Mouse (Mus musculus): ENCODE data around the gene Bspry. TPM values are rescaled to one million over a fixed set of nuclear protein-coding genes. Genes with fewer than 3 reads are reported as not detected.

Gene Bspry
- polyA plus RNA-seq, 1 experiment from 2014 or later, result 43.8 TPM

DNA sequence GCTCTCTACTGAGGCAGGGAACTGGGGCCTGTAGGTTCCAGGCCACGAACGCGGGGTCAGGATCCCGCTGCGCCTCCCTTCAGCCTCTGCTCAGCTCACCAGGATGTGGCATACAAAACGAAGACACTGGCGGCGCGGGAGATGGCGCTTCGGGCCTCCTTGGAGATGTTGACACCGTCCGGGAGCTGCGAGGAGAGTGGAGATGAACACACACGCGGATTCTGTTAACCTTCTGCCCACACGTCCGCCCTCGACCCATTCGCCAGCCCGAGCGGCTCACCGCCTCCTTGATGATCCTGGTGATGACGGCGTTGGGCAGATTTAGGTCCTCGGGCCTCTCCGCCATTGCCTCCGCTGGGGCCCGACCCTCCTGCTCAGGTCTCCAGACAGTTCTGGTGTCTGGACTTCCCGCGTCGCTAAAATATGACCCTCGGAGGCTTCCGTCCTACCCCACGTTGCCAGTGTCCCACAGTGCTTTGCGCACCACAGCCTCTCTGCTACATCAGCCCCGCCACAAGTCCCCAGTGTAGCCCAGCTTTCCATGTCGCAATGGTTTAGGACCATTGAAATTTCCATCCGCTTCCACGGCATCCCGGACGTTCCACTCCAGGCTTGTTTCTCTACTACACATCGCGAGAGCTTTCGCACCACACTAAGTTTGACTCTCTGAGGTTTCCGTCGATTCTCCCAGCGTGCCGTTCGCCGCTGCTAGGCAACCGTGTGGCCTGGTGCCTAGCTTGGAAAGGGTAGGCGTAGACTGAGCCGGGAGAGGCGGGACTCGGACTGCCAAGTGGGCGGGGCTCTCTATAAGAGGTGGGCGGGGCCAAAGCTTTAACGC lies 45.0 kb downstream of the Bspry start, which contains the start of the genes Pole3 and 4933430I17Rik:
TSS of gene Pole3 (minus strand) at position 418 of the 838 bp plus-strand sequence.
TSS of gene 4933430I17Rik (plus strand) at position 719 of the 838 bp plus-strand sequence.
- Histone ChIP-seq H3K27me3 (replicated peaks; ENCODE audit: control insufficient read depth, insufficient read depth, low read length) (no peaks in the 10 kb centered on the region), H3K9me3 (ENCODE audit: control insufficient read depth, low read length) (no peaks in the 10 kb centered on the region), H3K4me3 (ENCODE audit: low read depth, low read length) (peak within 1 kb of the TSS; percentile 66), H3K4me1 (replicated peaks; ENCODE audit: control insufficient read depth, insufficient read depth, low read length) (peaks cover 8% of the 10 kb centered on the region), H3K9ac (ENCODE audit: low read length) (peak within 1 kb of the TSS; percentile 91), H3K36me3 (ENCODE audit: control insufficient read depth, insufficient read depth, low read length) (peaks cover 17% of the 10 kb centered on the region), H3K4me2 (ENCODE audit: low read length) (peak within 1 kb of the TSS; percentile 90), H3K27ac (ENCODE audit: low read depth) (peak within 1 kb of the TSS; percentile 85)
- ATAC-seq (replicated peaks; ENCODE audit: low FRiP score, low TSS enrichment, low read depth), result peak; percentile 99
- 0% methylated on average over 59 of the region's 59 CpGs for WGBS
- DNase-seq (ENCODE audit: low spot score), result peak; percentile 99

GRCm38 (mm10) chr4:62525489-62525811 lies 45.6 kb downstream of the Bspry start:
- Histone ChIP-seq H3K9ac (ENCODE audit: low read length) (peak overlapping the region; percentile 91), H3K4me2 (ENCODE audit: low read length) (peak overlapping the region; percentile 90), H3K27ac (ENCODE audit: low read depth) (no peak overlapping the region; the same call in 1 of the 2 replicates), H3K27me3 (replicated peaks; ENCODE audit: control insufficient read depth, insufficient read depth, low read length) (no peaks in the 10 kb centered on the region), H3K4me1 (replicated peaks; ENCODE audit: control insufficient read depth, insufficient read depth, low read length) (peaks cover 8% of the 10 kb centered on the region; the same call in 1 of the 2 replicates), H3K4me3 (ENCODE audit: low read depth, low read length) (peak overlapping the region; percentile 66), H3K9me3 (ENCODE audit: control insufficient read depth, low read length) (no peaks in the 10 kb centered on the region), H3K36me3 (ENCODE audit: control insufficient read depth, insufficient read depth, low read length) (peaks cover 17% of the 10 kb centered on the region)
- under 1% methylated on average over 10 of the region's 10 CpGs for WGBS
- ATAC-seq (replicated peaks; ENCODE audit: low FRiP score, low TSS enrichment, low read depth) (no peak), DNase-seq (ENCODE audit: low spot score) (no peak)

GRCm38 (mm10) chr4:62526256-62526655 lies 46.4 kb downstream of the Bspry start:
- 46% methylated on average over 2 of the region's 2 CpGs for WGBS
- H3K4me2 ChIP-seq (ENCODE audit: low read length), result no peak overlapping the region
- H3K4me1 ChIP-seq (replicated peaks; ENCODE audit: control insufficient read depth, insufficient read depth, low read length), result peaks cover 12% of the 10 kb centered on the region; the same call in 1 of the 2 replicates
- DNase-seq (ENCODE audit: low spot score) (no peak), ATAC-seq (replicated peaks; ENCODE audit: low FRiP score, low TSS enrichment, low read depth) (no peak)
- H3K36me3 ChIP-seq (ENCODE audit: control insufficient read depth, insufficient read depth, low read length), result peaks cover 17% of the 10 kb centered on the region
- H3K9ac ChIP-seq (ENCODE audit: low read length), result no peak overlapping the region
- H3K27ac ChIP-seq (ENCODE audit: low read depth), result no peak overlapping the region
- no peak overlapping the region for H3K4me3 ChIP-seq (ENCODE audit: low read depth, low read length)
- H3K27me3 ChIP-seq (replicated peaks; ENCODE audit: control insufficient read depth, insufficient read depth, low read length), result no peaks in the 10 kb centered on the region
- no peaks in the 10 kb centered on the region for H3K9me3 ChIP-seq (ENCODE audit: control insufficient read depth, low read length)

- H3K4me3 ChIP-seq (ENCODE audit: low read depth, low read length), result no peak overlapping the region
- peaks cover 13% of the 10 kb centered on the region for H3K36me3 ChIP-seq (ENCODE audit: control insufficient read depth, insufficient read depth, low read length)
- 79% methylated on average over 4 of the region's 4 CpGs for WGBS
- H3K27me3 ChIP-seq (replicated peaks; ENCODE audit: control insufficient read depth, insufficient read depth, low read length), result no peaks in the 10 kb centered on the region
- no peak overlapping the region for H3K9ac ChIP-seq (ENCODE audit: low read length)
- H3K27ac ChIP-seq (ENCODE audit: low read depth), result no peak overlapping the region
- DNase-seq (ENCODE audit: low spot score) (no peak), ATAC-seq (replicated peaks; ENCODE audit: low FRiP score, low TSS enrichment, low read depth) (no peak)
- H3K9me3 ChIP-seq (ENCODE audit: control insufficient read depth, low read length), result no peaks in the 10 kb centered on the region
- peaks cover 12% of the 10 kb centered on the region; the same call in 1 of the 2 replicates for H3K4me1 ChIP-seq (replicated peaks; ENCODE audit: control insufficient read depth, insufficient read depth, low read length)
- H3K4me2 ChIP-seq (ENCODE audit: low read length), result no peak overlapping the region
These were observed 47.8 kb downstream of the Bspry start for GRCm38 (mm10) chr4:62527655-62528054.

DNA sequence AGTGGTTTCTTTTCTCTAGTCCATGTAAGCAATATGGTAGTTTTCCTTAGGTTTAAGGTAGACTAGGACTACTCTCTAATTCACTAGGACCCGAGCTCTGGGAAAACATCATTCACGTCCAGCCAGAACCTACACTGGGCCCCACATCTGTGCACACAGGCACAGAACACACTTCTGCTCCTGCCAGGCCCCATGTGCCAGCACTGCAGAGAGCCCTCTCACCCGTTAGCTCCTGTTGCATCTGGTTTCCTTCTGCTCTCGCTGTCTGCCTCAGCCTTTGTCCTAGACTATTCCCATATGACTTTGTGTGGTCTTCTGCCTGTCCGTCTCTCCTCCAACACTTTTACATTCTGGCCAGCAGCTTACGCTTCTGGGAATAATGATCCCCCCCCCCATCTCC lies 53.9 kb downstream of the Bspry start:
- H3K27ac ChIP-seq (ENCODE audit: low read depth), result no peak overlapping the region
- peaks cover 5% of the 10 kb centered on the region; the same call in 1 of the 2 replicates for H3K4me1 ChIP-seq (replicated peaks; ENCODE audit: control insufficient read depth, insufficient read depth, low read length)
- H3K4me3 ChIP-seq (ENCODE audit: low read depth, low read length), result no peak overlapping the region
- ATAC-seq (replicated peaks; ENCODE audit: low FRiP score, low TSS enrichment, low read depth) (no peak), DNase-seq (ENCODE audit: low spot score) (no peak)
- H3K4me2 ChIP-seq (ENCODE audit: low read length), result no peak overlapping the region
- WGBS, result 55% methylated on average over 6 of the region's 6 CpGs
- H3K27me3 ChIP-seq (replicated peaks; ENCODE audit: control insufficient read depth, insufficient read depth, low read length), result no peaks in the 10 kb centered on the region
- no peaks in the 10 kb centered on the region for H3K36me3 ChIP-seq (ENCODE audit: control insufficient read depth, insufficient read depth, low read length)
- H3K9ac ChIP-seq (ENCODE audit: low read length), result no peak overlapping the region
- no peaks in the 10 kb centered on the region for H3K9me3 ChIP-seq (ENCODE audit: control insufficient read depth, low read length)

DNA sequence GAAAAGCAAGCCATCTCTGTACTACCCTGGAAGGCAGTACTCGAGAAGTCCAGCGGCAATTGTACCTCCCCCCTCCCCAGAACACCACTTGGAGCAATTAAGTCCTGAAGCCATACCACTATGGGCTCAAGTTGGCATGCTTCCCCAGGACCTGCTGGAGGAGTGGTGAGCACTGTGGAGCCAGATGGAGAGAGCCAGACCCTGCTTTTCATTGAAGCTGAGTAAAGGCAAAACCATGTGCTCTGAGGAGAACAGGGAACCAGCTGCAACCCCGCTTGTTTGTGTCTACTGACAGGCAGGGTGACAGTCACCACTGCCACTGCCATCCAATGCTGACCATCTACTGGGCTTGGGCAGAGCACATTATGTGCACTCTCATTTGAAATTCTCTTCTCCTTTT lies 61.9 kb downstream of the Bspry start:
- no peak overlapping the region for H3K4me3 ChIP-seq (ENCODE audit: low read depth, low read length)
- no peaks in the 10 kb centered on the region for H3K36me3 ChIP-seq (ENCODE audit: control insufficient read depth, insufficient read depth, low read length)
- no peak for DNase-seq (ENCODE audit: low spot score)
- no peak overlapping the region for H3K9ac ChIP-seq (ENCODE audit: low read length)
- no peaks in the 10 kb centered on the region for H3K9me3 ChIP-seq (ENCODE audit: control insufficient read depth, low read length)
- no peaks in the 10 kb centered on the region for H3K27me3 ChIP-seq (replicated peaks; ENCODE audit: control insufficient read depth, insufficient read depth, low read length)
- WGBS, result 83% methylated on average over 3 of the region's 3 CpGs
- no peak overlapping the region for H3K27ac ChIP-seq (ENCODE audit: low read depth)
- H3K4me1 ChIP-seq (replicated peaks; ENCODE audit: control insufficient read depth, insufficient read depth, low read length), result no peaks in the 10 kb centered on the region
- ATAC-seq (replicated peaks; ENCODE audit: low FRiP score, low TSS enrichment, low read depth), result no peak
- no peak overlapping the region for H3K4me2 ChIP-seq (ENCODE audit: low read length)

GRCm38 (mm10) chr4:62543782-62544181 lies 63.9 kb downstream of the Bspry start:
- no peaks in the 10 kb centered on the region for H3K27me3 ChIP-seq (replicated peaks; ENCODE audit: control insufficient read depth, insufficient read depth, low read length)
- H3K9me3 ChIP-seq (ENCODE audit: control insufficient read depth, low read length), result no peaks in the 10 kb centered on the region
- ATAC-seq (replicated peaks; ENCODE audit: low FRiP score, low TSS enrichment, low read depth) (no peak), DNase-seq (ENCODE audit: low spot score) (no peak)
- no peak overlapping the region for H3K4me2 ChIP-seq (ENCODE audit: low read length)
- no peak overlapping the region for H3K4me3 ChIP-seq (ENCODE audit: low read depth, low read length)
- WGBS, result 81% methylated on average over 6 of the region's 6 CpGs
- no peaks in the 10 kb centered on the region for H3K36me3 ChIP-seq (ENCODE audit: control insufficient read depth, insufficient read depth, low read length)
- H3K27ac ChIP-seq (ENCODE audit: low read depth), result no peak overlapping the region
- no peaks in the 10 kb centered on the region for H3K4me1 ChIP-seq (replicated peaks; ENCODE audit: control insufficient read depth, insufficient read depth, low read length)
- H3K9ac ChIP-seq (ENCODE audit: low read length), result no peak overlapping the region

DNA sequence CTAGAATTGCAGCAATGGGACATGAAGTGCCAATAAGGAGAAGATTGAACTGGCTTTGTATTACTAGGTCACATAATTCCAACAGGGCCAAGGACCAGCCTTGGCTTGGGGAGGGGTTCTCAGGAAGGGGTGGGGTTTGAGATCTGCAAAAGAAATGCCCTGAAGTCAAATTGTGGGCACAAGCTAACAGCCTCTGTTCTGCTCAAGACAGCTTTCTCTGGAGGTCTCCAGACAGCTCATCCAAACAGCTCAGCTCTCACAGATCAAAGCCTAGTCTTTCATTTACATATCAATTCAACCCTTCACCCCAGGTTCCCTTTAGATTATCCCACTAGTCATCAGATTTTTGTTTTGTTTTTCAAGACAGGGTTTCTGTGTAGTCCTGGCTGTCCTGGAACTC lies 64.9 kb downstream of the Bspry start:
- Histone ChIP-seq H3K9me3 (ENCODE audit: control insufficient read depth, low read length) (no peaks in the 10 kb centered on the region), H3K36me3 (ENCODE audit: control insufficient read depth, insufficient read depth, low read length) (no peaks in the 10 kb centered on the region), H3K27ac (ENCODE audit: low read depth) (no peak overlapping the region), H3K4me3 (ENCODE audit: low read depth, low read length) (no peak overlapping the region), H3K4me2 (ENCODE audit: low read length) (no peak overlapping the region), H3K27me3 (replicated peaks; ENCODE audit: control insufficient read depth, insufficient read depth, low read length) (no peaks in the 10 kb centered on the region), H3K4me1 (replicated peaks; ENCODE audit: control insufficient read depth, insufficient read depth, low read length) (no peaks in the 10 kb centered on the region), H3K9ac (ENCODE audit: low read length) (no peak overlapping the region)
- ATAC-seq (replicated peaks; ENCODE audit: low FRiP score, low TSS enrichment, low read depth) (no peak), DNase-seq (ENCODE audit: low spot score) (no peak)

All from intestine, embryonic 14.5 days (tissue).